Mouse (Mus musculus) retina, postnatal 7 days (tissue): ENCODE measurements around the gene Rprd1b.

ENCODE experiments used
- DNase-seq: peaks from one replicate; pipeline ENCODE4 v3.0.0-alpha.2; 2012; ENCODE audit warnings: low read depth, low spot score

Rprd1b gene

DNA sequence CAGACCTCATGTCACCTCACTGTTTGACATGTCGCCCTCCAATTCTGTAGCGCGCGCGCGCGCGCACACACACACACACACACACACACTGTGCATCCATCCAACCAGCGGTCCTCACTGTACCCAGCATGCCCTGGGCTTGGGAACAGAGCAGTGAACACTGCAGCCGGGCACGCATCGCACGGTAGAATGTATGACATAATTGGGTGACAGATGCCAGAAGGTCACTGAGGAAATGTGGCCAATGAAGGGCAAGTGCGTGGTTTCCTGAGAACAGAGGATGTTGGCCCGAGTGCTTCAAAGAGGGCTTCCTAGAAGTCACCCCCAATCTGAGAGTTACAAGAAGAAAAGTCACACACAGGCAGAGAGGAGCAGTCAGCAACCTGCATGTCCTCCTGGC is 146.7 kb downstream of the Rprd1b start:
- DNase-seq = no peak

DNA sequence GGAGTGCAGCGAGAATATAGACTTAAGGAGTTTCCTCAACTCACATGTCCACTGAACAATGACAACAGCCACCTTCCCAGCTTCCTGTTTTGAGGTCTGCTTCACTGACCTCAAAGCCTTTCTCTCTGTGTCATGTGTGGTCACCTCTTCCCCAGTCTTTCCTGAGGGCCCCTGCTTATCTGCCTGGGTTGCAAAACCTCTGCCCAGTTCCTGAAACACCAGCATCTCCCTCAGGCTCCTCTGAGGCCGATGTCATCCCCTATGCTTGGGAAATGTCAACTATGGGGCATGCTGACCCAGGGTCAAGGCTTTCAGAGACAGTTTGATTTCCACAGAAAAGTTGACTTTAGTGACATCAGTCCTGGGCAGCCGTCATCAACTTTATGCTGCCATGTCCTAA is 147.1 kb downstream of the Rprd1b start:
- no peak for DNase-seq

DNA sequence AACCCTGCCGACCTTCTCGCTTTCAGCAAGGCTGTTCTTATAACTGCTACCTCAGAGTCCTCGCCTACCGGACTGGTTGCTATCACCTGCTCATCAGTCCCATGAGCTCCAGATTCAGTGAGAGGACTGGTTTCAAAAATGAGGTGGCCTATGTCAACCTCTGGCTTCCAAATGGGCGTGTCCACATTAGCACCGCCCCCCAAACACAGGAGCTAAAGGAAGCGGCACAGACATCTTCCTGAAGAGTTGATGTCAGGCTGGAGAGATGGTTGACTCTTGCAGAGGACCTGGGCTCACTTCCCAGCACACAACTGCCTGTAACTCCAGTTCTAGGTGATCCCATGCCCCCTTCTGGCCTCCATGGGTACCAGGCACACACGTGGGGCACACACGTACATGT is 148.5 kb downstream of the Rprd1b start:
- DNase-seq = no peak

DNA sequence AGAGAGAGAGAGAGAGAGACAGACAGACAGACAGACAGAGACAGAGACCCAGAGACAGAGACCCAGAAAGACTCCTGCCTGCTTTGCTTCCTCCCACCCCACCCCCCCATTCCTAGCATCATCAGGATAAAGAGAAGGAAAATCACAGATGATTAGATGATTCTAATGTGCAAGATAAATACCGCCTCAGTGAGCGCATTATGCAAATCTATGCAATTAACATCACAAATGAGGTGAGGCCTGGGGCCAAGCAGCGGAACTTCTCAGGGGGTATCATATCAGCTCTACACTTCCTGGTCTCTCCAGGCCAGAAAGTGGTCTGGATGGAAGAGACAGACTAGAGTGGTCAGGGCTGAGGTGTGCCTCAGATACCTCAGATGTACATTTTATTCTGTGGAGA is 149.3 kb downstream of the Rprd1b start:
- DNase-seq = no peak

- no peak for DNase-seq
Observed at GRCm38 (mm10) chr2:158178139-158178538, 149.8 kb downstream of the Rprd1b start.

- DNase-seq = peak; percentile 43
Observed at GRCm38 (mm10) chr2:158178696-158179369, 150.5 kb downstream of the Rprd1b start.

DNA sequence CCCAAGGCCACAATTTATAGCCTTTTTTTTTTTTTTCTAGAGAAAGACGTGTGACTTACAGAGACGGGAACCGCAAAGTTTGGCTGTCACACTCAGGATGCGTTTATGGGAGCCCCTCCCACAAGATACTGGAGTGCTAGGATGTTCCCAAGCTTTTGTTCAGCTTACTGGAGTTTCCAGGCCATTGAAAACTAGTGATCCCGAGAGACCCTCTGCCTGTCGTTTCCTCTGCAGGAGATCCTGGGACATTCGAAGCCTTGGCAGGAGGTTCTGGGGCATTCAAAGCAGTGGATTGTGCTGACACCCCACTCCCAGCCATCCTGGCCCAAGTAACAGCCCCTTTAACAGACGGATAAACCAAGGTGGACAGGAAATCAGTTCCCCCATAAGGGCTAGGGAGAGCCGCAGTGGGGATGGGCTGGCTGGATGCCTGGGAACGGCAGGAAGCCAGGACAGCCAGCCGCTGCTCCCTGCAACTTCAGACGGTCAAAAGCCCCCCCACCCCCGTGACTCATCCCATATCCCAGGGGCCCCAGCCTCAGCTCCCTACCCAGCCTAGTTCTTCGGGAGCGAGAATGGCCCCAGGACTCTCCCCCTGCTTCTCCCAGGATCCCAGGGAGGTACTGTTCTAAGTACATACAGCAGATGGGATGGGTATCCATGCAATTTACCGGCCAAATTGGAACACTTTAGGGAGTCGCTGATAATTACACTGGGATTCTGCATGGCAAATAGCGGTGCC is 151.2 kb downstream of the Rprd1b start:
- DNase-seq = no peak

DNA sequence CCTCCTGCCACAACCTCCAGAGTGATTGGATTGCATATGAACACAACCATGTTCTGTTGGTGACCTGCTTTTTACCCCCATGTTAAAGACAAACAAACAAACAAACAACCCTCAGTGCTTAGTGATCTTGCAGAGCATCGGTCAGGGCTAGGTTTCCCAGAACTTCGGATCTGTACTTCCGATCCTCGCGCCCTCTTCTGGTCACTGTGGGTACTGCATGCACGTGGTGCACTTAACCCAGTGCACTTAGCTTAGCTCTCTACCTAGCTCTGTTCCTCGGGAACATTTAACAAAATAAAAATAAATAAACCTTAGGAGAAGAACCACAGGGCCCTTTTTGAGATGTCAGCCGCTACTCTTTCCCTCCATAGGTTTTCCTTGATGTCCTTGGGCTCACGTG is 152.5 kb downstream of the Rprd1b start:
- DNase-seq = no peak
